Comparison of ENCODE assay signal across 16 mouse cellular contexts in genomic region chr11:76080293-76080692, GRCm38 (mm10). TPM values are rescaled to one million over a fixed set of nuclear protein-coding genes. Genes with fewer than 3 reads are reported as not detected.
DNase-seq lines count a peak whose midpoint lies in the region; ATAC-seq and TF ChIP-seq lines count a peak whose summit lies in the region.
"Had no signal": no experiment of that assay in that cellular context is flagged by ENCODE, and none has a peak within 500 bp of the region (broad histone marks: within the 10 kb centered on the region; RNA-seq: fewer than 3 reads in every experiment).

No protein-coding gene starts in this region.

- no peak overlapping the region for H3K4me2 ChIP-seq in heart, embryonic 11.5 days
- H3K4me2 ChIP-seq in intestine, embryonic 15.5 days (replicated peaks): no peak overlapping the region
- H3K4me2 ChIP-seq: hindbrain, embryonic 12.5 days; liver, embryonic 11.5 days had no signal

- H3K36me3 ChIP-seq in heart, adult 2 months (ENCODE audit: control insufficient read depth, insufficient read depth, low read length): no peaks in the 10 kb centered on the region
- H3K36me3 ChIP-seq in heart, embryonic 11.5 days (ENCODE audit: control insufficient read depth, insufficient read depth, low read length): peaks cover 6% of the 10 kb centered on the region; the same call in 1 of the 2 replicates
- H3K36me3 ChIP-seq in intestine, embryonic 15.5 days: 0 out of 2 replicates have a peak, but pooled peaks cover 2% of the 10 kb centered on the region

- no peaks in the 10 kb centered on the region for H3K27me3 ChIP-seq in heart, adult 2 months (ENCODE audit: control insufficient read depth, insufficient read depth, low read length)
- no peaks in the 10 kb centered on the region for H3K27me3 ChIP-seq in heart, embryonic 11.5 days (ENCODE audit: control insufficient read depth, insufficient read depth, low read length)
- H3K27me3 ChIP-seq in intestine, embryonic 15.5 days (replicated peaks): no peaks in the 10 kb centered on the region
- H3K27me3 ChIP-seq: hindbrain, embryonic 12.5 days had no signal

- peak in 1 of 2 experiments; percentile 27 for DNase-seq in heart, adult 2 months
- DNase-seq in 3T3-L1 (ENCODE audit: low read depth, low spot score): peak; percentile 78
- peak; percentile 47 for DNase-seq in kidney, postnatal 10 days
- DNase-seq in lung, postnatal 10 days: peak; percentile 26
- DNase-seq in right cerebral cortex, postnatal 14 days: no peak
- DNase-seq: cerebellum, adult 11 months; gastrocnemius, postnatal 36 days; midbrain, embryonic 14.5 days; right cerebral cortex, postnatal 25 days had no signal

- intact Hi-C loops in heart, adult 2 months (cut with DNase I): loop anchor here (2.0 to 10.0 kb wide), 3 partner anchors 19 to 325 kb away; partner anchors contain the start of genes Dbil5, Gemin4 and Timm22

- H3K27ac ChIP-seq in heart, adult 2 months: peak overlapping the region; percentile 80
- no peak overlapping the region for H3K27ac ChIP-seq in heart, embryonic 11.5 days (ENCODE audit: low read depth, low read length)
- H3K27ac ChIP-seq in intestine, embryonic 15.5 days: no peak overlapping the region
- H3K27ac ChIP-seq: forebrain, embryonic 10.5 days; hindbrain, embryonic 12.5 days had no signal

- no peak overlapping the region for H3K9ac ChIP-seq in heart, adult 2 months (ENCODE audit: low read depth, low read length)
- H3K9ac ChIP-seq in heart, embryonic 11.5 days (ENCODE audit: low read depth, low read length): no peak overlapping the region
- no peak overlapping the region for H3K9ac ChIP-seq in intestine, embryonic 15.5 days
- H3K9ac ChIP-seq: hindbrain, embryonic 12.5 days had no signal

- no peak for TF ChIP-seq POLR2A in heart, adult 2 months (IDR thresholded peaks at IDR 0.05; ENCODE audit: insufficient read depth, low read depth, low read length)

- H3K4me1 ChIP-seq in heart, adult 2 months (ENCODE audit: control insufficient read depth, insufficient read depth, low read length): peaks cover 12% of the 10 kb centered on the region
- H3K4me1 ChIP-seq in heart, embryonic 11.5 days (ENCODE audit: control insufficient read depth, insufficient read depth, low read length): no peaks in the 10 kb centered on the region
- no peaks in the 10 kb centered on the region for H3K4me1 ChIP-seq in intestine, embryonic 15.5 days (replicated peaks)
- H3K4me1 ChIP-seq: hindbrain, embryonic 12.5 days had no signal

- H3K79me2 ChIP-seq in heart, adult 2 months (replicated peaks; ENCODE audit: control insufficient read depth, insufficient read depth, low read length): no peaks in the 10 kb centered on the region

- ATAC-seq in heart, embryonic 11.5 days (replicated peaks; ENCODE audit: insufficient number of reproducible peaks, low FRiP score, low TSS enrichment): no peak
- no peak for ATAC-seq in intestine, embryonic 15.5 days
- ATAC-seq: intestine, embryonic 16.5 days had no signal

- WGBS in heart, adult 2 months: 38% methylated on average over 2 of the region's 2 CpGs
- WGBS in heart, embryonic 11.5 days (ENCODE audit: insufficient replicate concordance): 49% methylated on average over 2 of the region's 2 CpGs
- WGBS in intestine, embryonic 15.5 days: 61% methylated on average over 2 of the region's 2 CpGs

- no peaks in the 10 kb centered on the region for H3K9me3 ChIP-seq in heart, embryonic 11.5 days (replicated peaks; ENCODE audit: control insufficient read depth, low read length)
- no peaks in the 10 kb centered on the region for H3K9me3 ChIP-seq in intestine, embryonic 15.5 days
- H3K9me3 ChIP-seq: forebrain, embryonic 10.5 days; G1E; hindbrain, embryonic 12.5 days had no signal

- no peak overlapping the region for H3K4me3 ChIP-seq in heart, adult 2 months
- no peak overlapping the region for H3K4me3 ChIP-seq in heart, embryonic 11.5 days (ENCODE audit: low read depth, low read length)
- H3K4me3 ChIP-seq in intestine, embryonic 15.5 days (replicated peaks): no peak overlapping the region
- H3K4me3 ChIP-seq: forebrain, embryonic 10.5 days; hindbrain, embryonic 12.5 days had no signal

- TF ChIP-seq CTCF in heart, adult 2 months (IDR thresholded peaks at IDR 0.05): no peak

- 0 out of 2 replicates have a peak, but pooled peaks have one; percentile 18 for TF ChIP-seq EP300 in heart, adult 2 months (IDR thresholded peaks at IDR 0.05; ENCODE audit: insufficient read depth, low read depth, low read length)

RNA-seq across cellular contexts. Expression of gene Rflnb, which starts 52.7 kb away (rescaled TPM):
- 10 to 100 TPM; 30.7 to 36.7 TPM for total RNA-seq in heart, adult 2 months (2021)
- 18.5 and 34.4 TPM in 2 replicates for polyA plus RNA-seq in heart, adult 2 months (2012; rRNA removed)
- polyA plus RNA-seq in heart, embryonic 11.5 days (2014; fragmentation: Nextera tagmentation; extraction: Ambion mirVana): 8.3 and 9.0 TPM in 2 replicates
- polyA plus RNA-seq in intestine, embryonic 15.5 days (2015; fragmentation: Nextera tagmentation; extraction: Ambion mirVana): 51.8 and 52.0 TPM in 2 replicates
